Mouse (Mus musculus): ENCODE data around the gene Pecr. TPM values are rescaled to one million over a fixed set of nuclear protein-coding genes. Genes with fewer than 3 reads are reported as not detected.
"Not testable (repeated sequence)": the region's sequence is repeated elsewhere in the genome, so short reads cannot be mapped to it uniquely, and the experiment has no call there.

The Pecr gene
- polyA plus RNA-seq, 1 experiment, result 3.6 TPM

DNA sequence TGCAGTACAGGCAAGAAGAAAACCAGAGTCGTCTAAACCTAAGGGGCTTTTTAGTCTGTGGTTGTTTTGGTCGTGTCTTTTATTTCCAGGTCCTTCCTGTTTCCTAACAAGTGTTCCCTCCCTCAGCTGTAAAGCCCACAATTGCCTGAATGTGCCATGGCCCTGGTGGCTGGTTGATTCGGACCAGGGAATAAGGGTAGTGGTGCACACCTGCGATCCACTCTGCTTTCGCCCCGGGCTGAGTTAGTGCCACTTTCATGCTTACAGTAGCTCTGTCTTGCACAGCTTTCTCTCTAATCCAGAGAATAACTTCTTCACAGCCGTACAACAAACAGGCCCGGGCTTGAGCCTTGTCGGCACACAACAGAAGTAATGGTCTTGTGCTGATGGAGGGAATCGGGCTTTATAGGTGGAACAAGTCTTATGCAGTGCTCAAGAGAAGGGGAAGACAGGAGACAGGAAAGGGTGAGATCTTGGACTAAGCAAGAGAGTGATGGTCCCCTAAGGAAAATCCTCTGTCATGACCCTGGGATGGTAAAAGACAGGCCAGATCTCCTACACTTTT, 46.0 kb downstream of the Pecr start:
- Histone ChIP-seq H3K27me3 (ENCODE audit: control insufficient read depth, insufficient read depth, low read length) (no peaks in the 10 kb centered on the region; the same call in 1 of the 2 replicates), H3K4me3 (ENCODE audit: control insufficient read depth, insufficient read depth, low read length) (no peak overlapping the region), H3K36me3 (ENCODE audit: control insufficient read depth, insufficient read depth, low read length) (no peaks in the 10 kb centered on the region), H3K27ac (ENCODE audit: control insufficient read depth, insufficient read depth, low read length) (no peak overlapping the region), H3K4me1 (replicated peaks; ENCODE audit: control insufficient read depth, insufficient read depth, low read length) (0 out of 2 replicates have a peak, but pooled peaks cover 5% of the 10 kb centered on the region)
- DNase-seq, result no peak
- TF ChIP-seq POLR2A (IDR thresholded peaks at IDR 0.05; ENCODE audit: control insufficient read depth, extremely low read depth, insufficient read depth, low read length, poor library complexity), result no peak
- TF ChIP-seq CTCF (IDR thresholded peaks at IDR 0.05; ENCODE audit: borderline replicate concordance, control insufficient read depth, extremely low read depth, insufficient read depth, low read length, poor library complexity), result no peak
- 65% methylated on average over 10 of the region's 10 CpGs for WGBS

DNA sequence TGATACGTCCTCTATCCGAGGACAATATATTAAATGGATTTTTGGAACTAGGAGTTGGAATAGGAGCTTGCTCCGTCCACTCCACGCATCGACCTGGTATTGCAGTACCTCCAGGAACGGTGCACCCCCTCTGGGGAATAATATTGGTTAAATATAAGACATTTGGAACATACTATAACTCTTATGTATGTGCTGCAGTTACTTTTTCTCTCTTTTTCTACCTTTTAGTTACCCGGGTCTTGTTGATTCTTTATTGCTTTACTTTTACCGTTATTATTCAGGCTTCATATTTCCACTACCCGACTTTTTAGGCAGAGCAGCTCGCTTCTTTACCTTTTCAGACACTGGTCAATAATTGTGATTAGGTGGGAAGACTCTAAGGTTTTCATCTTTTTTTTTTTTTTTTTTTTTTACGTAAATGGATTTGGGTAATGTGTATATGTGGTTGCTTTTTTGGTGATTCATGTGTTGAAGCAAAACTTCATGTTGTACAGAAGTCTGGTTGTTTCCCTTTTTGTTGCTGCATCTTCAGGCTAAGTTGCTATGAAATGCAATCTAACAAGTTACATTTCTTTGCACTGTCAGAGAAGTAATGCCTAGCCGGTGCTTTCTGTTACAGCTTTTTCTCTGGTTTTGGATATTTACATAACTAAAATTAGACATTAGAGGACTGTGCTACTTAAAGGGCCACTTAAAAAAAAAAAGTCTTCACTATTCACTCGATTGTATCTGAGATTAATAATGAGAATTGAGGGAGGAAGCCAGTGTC, 46.9 kb downstream of the Pecr start:
- H3K27me3 ChIP-seq (ENCODE audit: control insufficient read depth, insufficient read depth, low read length), result no peaks in the 10 kb centered on the region; the same call in 1 of the 2 replicates
- H3K4me3 ChIP-seq (ENCODE audit: control insufficient read depth, insufficient read depth, low read length), result no peak overlapping the region
- DNase-seq, result peak; percentile 17
- WGBS, result 3% methylated on average over 13 of the region's 13 CpGs
- H3K27ac ChIP-seq (ENCODE audit: control insufficient read depth, insufficient read depth, low read length), result no peak overlapping the region
- H3K36me3 ChIP-seq (ENCODE audit: control insufficient read depth, insufficient read depth, low read length), result no peaks in the 10 kb centered on the region
- H3K4me1 ChIP-seq (replicated peaks; ENCODE audit: control insufficient read depth, insufficient read depth, low read length), result 0 out of 2 replicates have a peak, but pooled peaks cover 5% of the 10 kb centered on the region
- TF ChIP-seq CTCF (IDR thresholded peaks at IDR 0.05; ENCODE audit: borderline replicate concordance, control insufficient read depth, extremely low read depth, insufficient read depth, low read length, poor library complexity), result no peak
- no peak for TF ChIP-seq POLR2A (IDR thresholded peaks at IDR 0.05; ENCODE audit: control insufficient read depth, extremely low read depth, insufficient read depth, low read length, poor library complexity)

DNA sequence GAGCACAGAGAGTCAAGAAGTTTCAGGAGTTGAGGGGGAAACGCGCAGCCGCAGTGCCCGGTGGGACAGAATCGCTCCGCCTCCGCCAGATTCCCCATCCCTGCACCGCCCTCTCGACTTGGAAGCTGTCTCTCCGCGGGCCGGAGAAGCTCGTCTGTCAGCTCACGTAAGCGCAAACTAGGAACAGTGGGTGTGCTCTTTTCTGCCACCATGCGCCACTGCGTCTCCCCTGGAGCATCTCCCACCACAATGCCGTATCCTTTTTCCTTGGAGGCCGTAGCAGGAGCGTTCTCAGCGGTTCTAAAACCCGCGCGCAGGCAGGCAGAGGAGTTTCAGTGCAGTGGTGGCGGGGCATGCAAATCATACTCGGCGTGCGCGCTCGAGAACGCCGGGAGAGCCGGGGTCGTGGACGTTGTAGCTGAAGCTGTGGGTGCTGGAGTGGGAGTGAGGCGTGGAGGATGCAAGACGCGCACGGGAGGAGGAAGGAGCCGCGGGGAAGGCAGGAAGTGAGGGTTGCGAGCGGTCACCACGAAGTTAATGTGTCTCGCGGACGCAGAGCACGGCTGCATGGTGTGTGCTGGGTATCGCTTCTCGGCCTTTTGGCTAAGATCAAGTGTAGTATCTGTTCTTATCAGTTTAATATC, 47.6 kb downstream of the Pecr start:
- not testable (repeated sequence) for H3K27me3 ChIP-seq (ENCODE audit: control insufficient read depth, insufficient read depth, low read length); H3K4me1 ChIP-seq (replicated peaks; ENCODE audit: control insufficient read depth, insufficient read depth, low read length); H3K36me3 ChIP-seq (ENCODE audit: control insufficient read depth, insufficient read depth, low read length); H3K27ac ChIP-seq (ENCODE audit: control insufficient read depth, insufficient read depth, low read length)
- H3K4me3 ChIP-seq (ENCODE audit: control insufficient read depth, insufficient read depth, low read length), result peak overlapping the region; percentile 52
- DNase-seq, result peak; percentile 54
- WGBS, result under 1% methylated on average over 38 of the region's 50 CpGs

DNA sequence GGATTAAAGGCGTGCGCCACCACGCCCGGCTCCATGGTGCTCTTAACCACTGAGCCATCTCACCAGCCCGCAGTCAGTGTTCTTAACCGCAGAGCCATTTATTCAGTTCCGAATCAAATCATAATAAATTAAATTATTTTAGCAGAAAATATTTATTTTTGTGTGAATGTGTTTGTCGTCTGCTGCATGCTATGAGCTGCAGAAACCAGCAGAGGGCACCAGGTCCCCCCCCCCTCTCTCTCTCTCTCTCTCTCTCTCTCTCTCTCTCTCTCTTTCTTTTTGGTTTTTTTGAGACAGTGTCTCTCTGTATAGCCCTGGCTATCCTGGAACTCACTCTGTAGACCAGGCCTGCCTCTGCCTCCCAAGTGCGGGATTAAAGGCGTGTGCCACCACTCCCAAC, 51.5 kb downstream of the Pecr start:
- DNase-seq; H3K4me3 ChIP-seq (ENCODE audit: control insufficient read depth, insufficient read depth, low read length); H3K27me3 ChIP-seq (ENCODE audit: control insufficient read depth, insufficient read depth, low read length); H3K36me3 ChIP-seq (ENCODE audit: control insufficient read depth, insufficient read depth, low read length); H3K4me1 ChIP-seq (replicated peaks; ENCODE audit: control insufficient read depth, insufficient read depth, low read length); H3K27ac ChIP-seq (ENCODE audit: control insufficient read depth, insufficient read depth, low read length): not testable (repeated sequence)
- 77% methylated on average over 10 of the region's 10 CpGs for WGBS

DNA sequence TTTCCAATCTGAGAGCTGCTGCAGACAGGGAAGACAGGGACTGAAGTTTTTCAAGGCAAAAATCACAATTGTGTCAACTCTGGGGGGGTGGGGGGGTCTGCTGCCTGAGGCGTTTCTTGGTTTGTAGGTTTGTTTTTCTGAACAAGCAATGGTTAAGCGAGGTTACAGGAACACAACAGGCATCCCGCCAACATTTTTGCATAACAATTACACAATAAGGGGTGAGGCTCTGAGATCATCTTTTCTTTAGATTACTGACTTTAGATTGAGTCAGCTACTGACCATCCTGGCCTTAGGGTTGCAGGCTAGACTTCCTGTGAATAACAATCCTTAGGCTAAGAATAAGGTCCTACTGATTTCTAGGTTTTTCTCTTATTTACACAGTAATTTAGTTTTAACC, 55.1 kb downstream of the Pecr start:
- H3K36me3 ChIP-seq (ENCODE audit: control insufficient read depth, insufficient read depth, low read length), result no peaks in the 10 kb centered on the region
- H3K4me1 ChIP-seq (replicated peaks; ENCODE audit: control insufficient read depth, insufficient read depth, low read length), result no peaks in the 10 kb centered on the region; the same call in 1 of the 2 replicates
- 66% methylated on average over 3 of the region's 3 CpGs for WGBS
- no peaks in the 10 kb centered on the region for H3K27me3 ChIP-seq (ENCODE audit: control insufficient read depth, insufficient read depth, low read length)
- H3K27ac ChIP-seq (ENCODE audit: control insufficient read depth, insufficient read depth, low read length), result no peak overlapping the region
- no peak overlapping the region for H3K4me3 ChIP-seq (ENCODE audit: control insufficient read depth, insufficient read depth, low read length)
- TF ChIP-seq POLR2A (IDR thresholded peaks at IDR 0.05; ENCODE audit: control insufficient read depth, extremely low read depth, insufficient read depth, low read length, poor library complexity) (no peak), CTCF (IDR thresholded peaks at IDR 0.05; ENCODE audit: borderline replicate concordance, control insufficient read depth, extremely low read depth, insufficient read depth, low read length, poor library complexity) (no peak)
- DNase-seq, result no peak

DNA sequence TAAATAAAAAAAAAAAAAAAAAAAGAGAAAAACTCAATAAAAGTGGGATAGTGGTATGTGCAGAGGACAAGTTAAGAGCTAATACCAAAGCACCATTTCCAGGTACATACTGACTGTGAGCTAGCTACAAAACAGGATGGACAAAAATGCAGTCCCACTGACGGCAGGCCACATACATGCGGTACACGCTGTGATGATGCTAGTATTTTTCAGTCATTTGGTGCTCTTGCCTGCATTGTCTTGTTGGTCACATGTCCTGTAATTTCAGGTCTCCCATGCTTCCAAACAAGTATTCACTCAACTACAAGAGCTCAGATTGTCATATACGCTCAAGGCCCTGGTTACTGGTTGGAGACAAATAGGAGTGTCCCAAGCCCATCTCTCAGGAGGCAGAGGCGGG, 56.6 kb downstream of the Pecr start:
- WGBS, result 98% methylated on average over 5 of the region's 5 CpGs
- Histone ChIP-seq H3K27me3 (ENCODE audit: control insufficient read depth, insufficient read depth, low read length) (no peaks in the 10 kb centered on the region), H3K27ac (ENCODE audit: control insufficient read depth, insufficient read depth, low read length) (no peak overlapping the region), H3K4me1 (replicated peaks; ENCODE audit: control insufficient read depth, insufficient read depth, low read length) (no peaks in the 10 kb centered on the region; the same call in 1 of the 2 replicates), H3K36me3 (ENCODE audit: control insufficient read depth, insufficient read depth, low read length) (no peaks in the 10 kb centered on the region), H3K4me3 (ENCODE audit: control insufficient read depth, insufficient read depth, low read length) (no peak overlapping the region)
- DNase-seq, result no peak
- no peak for TF ChIP-seq POLR2A (IDR thresholded peaks at IDR 0.05; ENCODE audit: control insufficient read depth, extremely low read depth, insufficient read depth, low read length, poor library complexity)
- no peak for TF ChIP-seq CTCF (IDR thresholded peaks at IDR 0.05; ENCODE audit: borderline replicate concordance, control insufficient read depth, extremely low read depth, insufficient read depth, low read length, poor library complexity)
